Mouse (Mus musculus) megakaryocyte, embryonic 14.5 days (primary cell): Measurements from ENCODE around the gene Oxld1.

Source experiments
- FLI1 ChIP-seq: IDR thresholded peaks from 2 replicates; pipeline ENCODE4 v1.6.1; 2012; ENCODE audit warnings: low read length, inconsistent platforms, mixed read lengths
- GATA1 ChIP-seq: IDR thresholded peaks from 3 replicates; pipeline ENCODE4 v1.6.1; 2012; ENCODE audit warnings: mixed read lengths, low read length, inconsistent platforms, borderline replicate concordance

DNA sequence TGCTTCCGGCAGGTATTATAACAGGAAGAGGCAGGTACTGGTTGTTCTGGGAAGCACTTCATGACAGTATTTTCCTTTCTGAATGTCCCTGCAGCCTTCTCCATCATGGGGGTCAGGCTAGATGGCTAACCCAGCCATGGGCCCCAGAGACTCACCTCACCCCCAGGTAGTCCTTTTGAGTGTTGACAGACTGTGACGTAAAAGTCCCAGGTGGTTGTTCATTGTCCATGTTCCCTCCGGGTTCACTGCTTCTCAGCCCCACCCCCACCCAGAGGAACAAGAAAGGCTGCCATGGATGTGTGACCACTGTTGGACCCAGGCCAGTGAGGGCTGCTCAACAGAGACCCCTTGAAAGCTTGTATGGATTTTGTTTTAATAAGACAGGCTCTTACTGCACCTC lies 35.5 kb upstream of the Oxld1 start:
- no peak for TF ChIP-seq GATA1
- no peak for TF ChIP-seq FLI1
